Mouse (Mus musculus): ENCODE measurements around the gene Rpusd1.

GRCm38 (mm10) chr17:25761561-25761970 is 34.1 kb downstream of the Rpusd1 start:
- no peak for TF ChIP-seq EP300 (IDR thresholded peaks at IDR 0.05; ENCODE audit: insufficient read depth, low read depth, low read length)
- no peak for TF ChIP-seq POLR2A (IDR thresholded peaks at IDR 0.05; ENCODE audit: insufficient read depth, low read depth, low read length)
- no peak for TF ChIP-seq CTCF (IDR thresholded peaks at IDR 0.05)
